Mouse (Mus musculus) liver, postnatal 0 days (tissue): ENCODE results near the gene Cdon. TPM values are rescaled to one million over a fixed set of nuclear protein-coding genes. Genes with fewer than 3 reads are reported as not detected.

Experiments used
- ATAC-seq: fragments of 200-750 bp; cut with Nextera tagmentation; 2 replicates; pipeline ENCODE4 v1.8.0; 2017; ENCODE audit warnings: mild to moderate bottlenecking, moderate library complexity
- DNase-seq: peaks from one replicate; pipeline ENCODE4 v3.0.0-alpha.2; 2016
- H3K27ac ChIP-seq: fragments of 300-500 bp; sonication (generic); 2 replicates; pipeline ENCODE4 v1.5.1; 2014; ENCODE audit warnings: antibody characterized with exemption, moderate library complexity, mild to moderate bottlenecking, low read depth
- H3K27me3 ChIP-seq: fragments of 300-500 bp; sonication (generic); 2 replicates; pipeline ENCODE4 v1.6.1; 2014; ENCODE audit warnings: low read length, control low read depth, mixed read lengths; ENCODE audit not compliant: insufficient read depth
- H3K36me3 ChIP-seq: fragments of 300-500 bp; sonication (generic); replicated peaks from 2 replicates; pipeline ENCODE4 v1.6.1; 2014; ENCODE audit warnings: mild to moderate bottlenecking, control low read depth, low read length, moderate library complexity, mixed read lengths; ENCODE audit not compliant: insufficient read depth
- H3K4me1 ChIP-seq: fragments of 300-500 bp; sonication (generic); 2 replicates; pipeline ENCODE4 v1.6.1; 2014; ENCODE audit warnings: antibody characterized with exemption, mild to moderate bottlenecking, control low read depth; ENCODE audit not compliant: insufficient read depth
- H3K4me2 ChIP-seq: fragments of 300-500 bp; sonication (generic); 2 replicates; pipeline ENCODE4 v1.6.1; 2014; ENCODE audit warnings: low read depth, mild to moderate bottlenecking, low read length, moderate library complexity, mixed read lengths
- H3K4me3 ChIP-seq: fragments of 300-500 bp; sonication (generic); 2 replicates; pipeline ENCODE4 v1.5.1; 2014; ENCODE audit warnings: low read depth, low read length
- H3K9ac ChIP-seq: fragments of 300-500 bp; sonication (generic); replicated peaks from 2 replicates; pipeline ENCODE4 v1.6.1; 2014; ENCODE audit warnings: mild to moderate bottlenecking, moderate library complexity
- H3K9me3 ChIP-seq: fragments of 300-500 bp; sonication (generic); 2 replicates; pipeline ENCODE4 v1.6.1; 2016; ENCODE audit warnings: mild to moderate bottlenecking, control low read depth, low read length, mixed read lengths
- CTCF ChIP-seq: sonication (generic); IDR thresholded peaks from 2 replicates; pipeline ENCODE4 v1.5.1; 2016; ENCODE audit warnings: antibody characterized with exemption, low read depth
- EP300 ChIP-seq: IDR thresholded peaks from 2 replicates; pipeline ENCODE4 v1.6.1; 2016; ENCODE audit warnings: antibody characterized with exemption, low read depth, mild to moderate bottlenecking
- WGBS: fragments of 180-500 bp; shearing (Covaris S2); extraction: QIAGEN DNeasy Blood & Tissue Kit; methylation state at CpG from one replicate; pipeline ENCODE4 v1.1.7; 2014; ENCODE audit not compliant: insufficient replicate concordance; 5-methylcytosine and 5-hydroxymethylcytosine counted together
- polyA plus RNA-seq: library from polyadenylated mRNA; unstranded; fragments of >200 nt; fragmentation: Nextera tagmentation; extraction: Ambion mirVana; gene quantifications from 2 replicates; pipeline ENCODE4 v1.2.1, GENCODE M21; 2015

Cdon gene
- polyA plus RNA-seq, 1 experiment from 2014 or later = 0.18 TPM

- ATAC-seq (no peak), DNase-seq (no peak)
- Histone ChIP-seq H3K27ac (no peak overlapping the region), H3K4me3 (no peak overlapping the region), H3K9ac (no peak overlapping the region), H3K4me1 (no peaks in the 10 kb centered on the region), H3K9me3 (no peaks in the 10 kb centered on the region), H3K4me2 (no peak overlapping the region), H3K27me3 (no peaks in the 10 kb centered on the region), H3K36me3 (no peaks in the 10 kb centered on the region)
- no peak for TF ChIP-seq CTCF
- TF ChIP-seq EP300 = no peak
- WGBS = 36% methylated on average over 3 of the region's 3 CpGs
Measured at GRCm38 (mm10) chr9:35495471-35495870, 74.5 kb downstream of the Cdon start.

- Histone ChIP-seq H3K27ac (no peak overlapping the region), H3K4me2 (no peak overlapping the region), H3K4me3 (no peak overlapping the region), H3K4me1 (no peaks in the 10 kb centered on the region), H3K9me3 (no peaks in the 10 kb centered on the region), H3K36me3 (no peaks in the 10 kb centered on the region), H3K9ac (no peak overlapping the region), H3K27me3 (no peaks in the 10 kb centered on the region)
- DNase-seq (no peak), ATAC-seq (no peak)
- TF ChIP-seq EP300 = no peak
- no peak for TF ChIP-seq CTCF
- WGBS = 81% methylated on average over 6 of the region's 6 CpGs
Measured at GRCm38 (mm10) chr9:35499946-35500345, 79.0 kb downstream of the Cdon start.

DNA sequence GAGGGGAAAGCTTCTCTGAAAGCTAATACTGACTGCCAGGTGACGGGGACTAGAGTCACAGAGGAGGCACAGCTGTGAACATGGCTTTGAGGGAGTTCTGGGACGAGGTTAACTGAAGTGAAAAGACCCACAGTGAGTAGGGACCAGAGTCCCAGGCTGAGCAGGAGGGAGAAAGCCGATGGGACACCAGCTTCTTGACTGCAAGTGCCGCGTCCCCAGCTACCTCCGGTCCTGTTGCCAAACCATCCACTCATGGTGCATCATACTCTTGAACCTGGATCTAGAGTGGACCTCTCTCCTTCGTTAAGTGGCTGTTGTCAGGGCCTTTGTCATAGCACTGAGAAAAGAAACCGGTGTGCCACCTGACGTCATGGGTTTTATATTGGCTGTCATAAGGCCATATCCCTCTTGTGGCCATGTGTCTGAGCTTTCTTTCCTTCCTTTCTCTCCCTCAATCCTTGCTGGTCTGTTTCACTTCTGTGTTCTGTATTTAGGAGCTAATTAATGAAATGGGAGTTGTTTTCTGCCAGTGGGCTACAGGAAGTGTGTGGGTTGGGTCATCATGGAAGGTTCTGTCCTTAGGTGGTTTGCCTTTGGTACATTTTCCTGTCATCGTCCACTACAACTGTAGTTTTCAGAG, 81.6 kb downstream of the Cdon start:
- DNase-seq = no peak
- 82% methylated on average over 10 of the region's 10 CpGs for WGBS
- no peaks in the 10 kb centered on the region for H3K36me3 ChIP-seq
- H3K27me3 ChIP-seq = no peaks in the 10 kb centered on the region
- no peak overlapping the region for H3K4me2 ChIP-seq
- no peak overlapping the region for H3K9ac ChIP-seq
- no peak overlapping the region for H3K4me3 ChIP-seq
- no peak for ATAC-seq
- no peaks in the 10 kb centered on the region for H3K4me1 ChIP-seq
- no peak overlapping the region for H3K27ac ChIP-seq
- H3K9me3 ChIP-seq = no peaks in the 10 kb centered on the region
- TF ChIP-seq EP300 = no peak
- no peak for TF ChIP-seq CTCF

GRCm38 (mm10) chr9:35508234-35508633, 87.3 kb downstream of the Cdon start:
- TF ChIP-seq CTCF (no peak), EP300 (no peak)
- H3K36me3 ChIP-seq = no peaks in the 10 kb centered on the region
- no peak overlapping the region for H3K9ac ChIP-seq
- DNase-seq (no peak), ATAC-seq (no peak)
- no peaks in the 10 kb centered on the region for H3K27me3 ChIP-seq
- no peak overlapping the region for H3K27ac ChIP-seq
- H3K4me2 ChIP-seq = no peak overlapping the region
- H3K4me1 ChIP-seq = no peaks in the 10 kb centered on the region
- no peaks in the 10 kb centered on the region for H3K9me3 ChIP-seq
- WGBS = 72% methylated on average over 8 of the region's 8 CpGs
- H3K4me3 ChIP-seq = no peak overlapping the region

- WGBS = 65% methylated on average over 4 of the region's 4 CpGs
- no peak overlapping the region for H3K27ac ChIP-seq
- TF ChIP-seq EP300 = no peak
- TF ChIP-seq CTCF = no peak
Measured at GRCm38 (mm10) chr9:35513900-35514299, 93.0 kb downstream of the Cdon start.

GRCm38 (mm10) chr9:35516182-35516581, 95.3 kb downstream of the Cdon start:
- no peak overlapping the region for H3K27ac ChIP-seq
- no peak for DNase-seq
- no peaks in the 10 kb centered on the region for H3K4me1 ChIP-seq
- ATAC-seq = no peak
- H3K4me2 ChIP-seq = no peak overlapping the region
- H3K27me3 ChIP-seq = no peaks in the 10 kb centered on the region
- no peaks in the 10 kb centered on the region for H3K36me3 ChIP-seq
- no peak overlapping the region for H3K4me3 ChIP-seq
- H3K9ac ChIP-seq = no peak overlapping the region
- TF ChIP-seq EP300 = no peak
- TF ChIP-seq CTCF = no peak
- no peaks in the 10 kb centered on the region for H3K9me3 ChIP-seq
- 66% methylated on average over 5 of the region's 5 CpGs for WGBS

More at GRCm38 (mm10) chr9:35513900-35514299, 93.0 kb downstream of the Cdon start:
- Histone ChIP-seq H3K27me3 (no peaks in the 10 kb centered on the region), H3K9me3 (no peaks in the 10 kb centered on the region), H3K9ac (no peak overlapping the region), H3K4me1 (no peaks in the 10 kb centered on the region), H3K4me3 (no peak overlapping the region), H3K4me2 (no peak overlapping the region), H3K36me3 (no peaks in the 10 kb centered on the region)
- no peak for ATAC-seq
- DNase-seq = no peak

- TF ChIP-seq EP300 = no peak
- no peak for TF ChIP-seq CTCF
- Histone ChIP-seq H3K4me1 (no peaks in the 10 kb centered on the region), H3K4me2 (no peak overlapping the region), H3K27me3 (no peaks in the 10 kb centered on the region), H3K36me3 (no peaks in the 10 kb centered on the region), H3K9me3 (no peaks in the 10 kb centered on the region), H3K9ac (no peak overlapping the region), H3K27ac (no peak overlapping the region), H3K4me3 (no peak overlapping the region)
- WGBS = 80% methylated on average over 16 of the region's 16 CpGs
- ATAC-seq (no peak), DNase-seq (no peak)
Measured at GRCm38 (mm10) chr9:35516711-35517110, 95.8 kb downstream of the Cdon start.
